ENCODE assay signal across 9 mouse cellular contexts in the genomic region with DNA sequence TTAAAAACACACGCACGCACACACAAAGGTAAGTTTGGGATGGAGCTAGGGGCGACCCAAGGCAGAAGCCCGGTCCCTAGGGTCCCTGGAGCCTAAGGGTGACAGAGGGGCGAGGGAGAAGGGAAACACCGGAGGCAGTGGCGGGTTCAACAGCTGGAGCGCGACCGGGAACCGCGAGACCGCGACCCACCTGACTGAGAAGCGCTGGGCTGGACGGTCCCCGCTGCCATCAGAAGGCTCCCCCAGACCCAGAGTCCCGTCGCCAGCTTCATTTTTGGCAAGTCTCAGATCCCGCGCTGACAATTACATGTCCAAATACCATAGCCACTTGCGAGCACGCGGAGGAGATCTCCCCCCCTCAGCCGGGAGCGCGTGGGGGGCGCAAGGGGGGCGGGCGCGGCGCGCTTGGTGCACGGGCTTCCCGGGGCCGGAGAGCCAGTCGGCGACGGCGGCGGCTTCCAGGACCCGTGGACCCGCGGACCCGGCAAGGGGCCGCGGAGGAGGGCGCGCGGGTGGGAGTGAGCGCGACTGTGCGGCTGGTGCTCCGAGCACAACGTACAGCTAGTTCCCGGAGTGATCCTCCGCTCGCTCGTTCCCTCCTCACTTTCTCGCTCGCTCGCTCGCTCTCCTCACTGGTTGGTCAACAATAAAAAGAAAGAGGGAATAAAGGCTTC. TPM values are rescaled to one million over a fixed set of nuclear protein-coding genes. Genes with fewer than 3 reads are reported as not detected.
DNase-seq lines count a peak whose midpoint lies in the region; ATAC-seq and TF ChIP-seq lines count a peak whose summit lies in the region.
"Had no signal": no experiment of that assay in that cellular context is flagged by ENCODE, and none has a peak within 500 bp of the region (broad histone marks: within the 10 kb centered on the region; RNA-seq: fewer than 3 reads in every experiment).

A gene (minus strand): TSS at position 575 of the 674 bp plus-strand sequence.

- no peaks in the 10 kb centered on the region for H3K36me3 ChIP-seq in embryonic facial prominence, embryonic 11.5 days (replicated peaks; ENCODE audit: control insufficient read depth, insufficient read depth, low read depth, low read length)
- no peaks in the 10 kb centered on the region for H3K36me3 ChIP-seq in lung, postnatal 0 days (ENCODE audit: insufficient read depth, low read length)

- no peaks in the 10 kb centered on the region for H3K9me3 ChIP-seq in embryonic facial prominence, embryonic 11.5 days (replicated peaks; ENCODE audit: control insufficient read depth, low read length)
- no peaks in the 10 kb centered on the region for H3K9me3 ChIP-seq in lung, postnatal 0 days (ENCODE audit: low read length)

- peaks cover 10% of the 10 kb centered on the region for H3K27me3 ChIP-seq in embryonic facial prominence, embryonic 11.5 days (ENCODE audit: control insufficient read depth, insufficient read depth, low read length)
- peaks cover 23% of the 10 kb centered on the region; the same call in 1 of the 2 replicates for H3K27me3 ChIP-seq in lung, postnatal 0 days (replicated peaks; ENCODE audit: insufficient read depth, low read length)

- H3K9ac ChIP-seq in embryonic facial prominence, embryonic 11.5 days (replicated peaks; ENCODE audit: low read length) = peak within 1 kb of the TSS; percentile 53
- no peak within 1 kb of the TSS for H3K9ac ChIP-seq in lung, postnatal 0 days (replicated peaks; ENCODE audit: low read depth)

- intact Hi-C loops in heart, postnatal 14 days (cut with DNase I) = loop anchor here (10.0 kb wide), 1 partner anchor 133 kb away; no protein-coding TSS in a partner anchor

- no peaks in the 10 kb centered on the region for H3K4me1 ChIP-seq in embryonic facial prominence, embryonic 11.5 days (ENCODE audit: control insufficient read depth, insufficient read depth, low read length)
- peaks cover 9% of the 10 kb centered on the region; the same call in 1 of the 2 replicates for H3K4me1 ChIP-seq in lung, postnatal 0 days (ENCODE audit: insufficient read depth, low read depth, low read length)

- no peak for TF ChIP-seq CTCF in lung, postnatal 0 days (IDR thresholded peaks at IDR 0.05)

- peak within 1 kb of the TSS; percentile 58 for H3K4me3 ChIP-seq in embryonic facial prominence, embryonic 11.5 days (ENCODE audit: low read depth, low read length)
- H3K4me3 ChIP-seq in lung, postnatal 0 days (ENCODE audit: low read depth, low read length) = peak within 1 kb of the TSS; percentile 53

- DNase-seq in thymus, postnatal 4 days = peak; percentile 23
- no peak for DNase-seq in thymus, postnatal 14 days
- DNase-seq in embryonic facial prominence, embryonic 11.5 days (ENCODE audit: low spot score) = peak; percentile 25
- DNase-seq in heart, postnatal 14 days = peak; percentile 31 to 41
- DNase-seq in kidney, postnatal 4 days = peak; percentile 46 to 61
- no peak for DNase-seq in lung, postnatal 0 days (ENCODE audit: low spot score)
- peak; percentile 26 for DNase-seq in right cerebral cortex, postnatal 25 days
- DNase-seq in c-Kit-positive CD71-positive TER-119-positive erythroid progenitor cells, embryonic 14.5 days (ENCODE audit: low spot score) = no peak

- H3K27ac ChIP-seq in embryonic facial prominence, embryonic 11.5 days (replicated peaks; ENCODE audit: low read depth, low read length) = no peak within 1 kb of the TSS
- H3K27ac ChIP-seq in lung, postnatal 0 days (ENCODE audit: low read length) = no peak within 1 kb of the TSS

- ATAC-seq in embryonic facial prominence, embryonic 11.5 days (replicated peaks; ENCODE audit: insufficient number of reproducible peaks, low FRiP score, low TSS enrichment, low read depth) = peak; percentile 57
- peak; percentile 30 for ATAC-seq in lung, postnatal 0 days

- no peak for TF ChIP-seq EP300 in lung, postnatal 0 days (IDR thresholded peaks at IDR 0.05)

- peak within 1 kb of the TSS; percentile 99 for H3K4me2 ChIP-seq in embryonic facial prominence, embryonic 11.5 days (ENCODE audit: low read depth, low read length)
- H3K4me2 ChIP-seq in lung, postnatal 0 days (replicated peaks; ENCODE audit: low read depth, low read length) = peak within 1 kb of the TSS; percentile 100

- under 1% methylated on average over 63 of the region's 63 CpGs for WGBS in embryonic facial prominence, embryonic 11.5 days
- under 1% methylated on average over 61 of the region's 63 CpGs for WGBS in lung, postnatal 0 days

RNA-seq across cellular contexts. Expression of the gene that starts here (rescaled TPM):
- polyA plus RNA-seq in embryonic facial prominence, embryonic 11.5 days (2014; fragmentation: Nextera tagmentation; extraction: Ambion mirVana) = 0.91 and 1.3 TPM in 2 replicates
- 10 to 100 TPM; 15.0 to 17.0 TPM for total RNA-seq in heart, postnatal 14 days (2021)
- 0.02 and 0.05 TPM in 2 replicates for polyA plus RNA-seq in lung, postnatal 0 days (2015; fragmentation: Nextera tagmentation; extraction: Ambion mirVana)
- total RNA-seq: neutrophil, adult 5-6 weeks had no signal

Comparison
In these comparisons a context has a peak if more than half of its experiments do, and no peak if none do; other contexts are left out.
1. DNase-seq: peak in thymus, postnatal 4 days (single experiment), embryonic facial prominence, embryonic 11.5 days (single experiment), heart, postnatal 14 days (2 of 2), kidney, postnatal 4 days (2 of 2) and right cerebral cortex, postnatal 25 days (single experiment); none in thymus, postnatal 14 days (single experiment), lung, postnatal 0 days (single experiment) and c-Kit-positive CD71-positive TER-119-positive erythroid progenitor cells, embryonic 14.5 days (single experiment).
2. Peak in ATAC-seq, H3K4me3 ChIP-seq and H3K4me2 ChIP-seq in lung, postnatal 0 days; RNA of the gene not detected or under 1 TPM.